Mouse (Mus musculus) stomach, embryonic 16.5 days (tissue): ENCODE results near the gene Wdfy1. TPM values are rescaled to one million over a fixed set of nuclear protein-coding genes. Genes with fewer than 3 reads are reported as not detected.
A peak's percentile ranks its signal among the peaks of the same experiment; 100 is the strongest.

Experiments
- ATAC-seq: fragments of 200-750 bp; cut with Nextera tagmentation; 2 replicates; pipeline ENCODE4 v1.8.0; 2017; ENCODE audit warnings: moderate number of reproducible peaks, moderate TSS enrichment; ENCODE audit not compliant: insufficient read depth, low FRiP score
- H3K27ac ChIP-seq: fragments of 300-500 bp; sonication (generic); 2 replicates; pipeline ENCODE4 v1.5.1; 2014; ENCODE audit warnings: low read length
- H3K27me3 ChIP-seq: fragments of 300-500 bp; sonication (generic); 2 replicates; pipeline ENCODE4 v1.6.1; 2014; ENCODE audit warnings: low read length, control low read depth, mixed read lengths; ENCODE audit not compliant: control insufficient read depth, insufficient read depth
- H3K36me3 ChIP-seq: fragments of 300-500 bp; sonication (generic); 2 replicates; pipeline ENCODE4 v1.6.1; 2014; ENCODE audit warnings: low read length; ENCODE audit not compliant: control insufficient read depth, insufficient read depth
- H3K4me1 ChIP-seq: fragments of 300-500 bp; sonication (generic); 2 replicates; pipeline ENCODE4 v1.6.1; 2014; ENCODE audit warnings: low read length, control low read depth, mixed read lengths; ENCODE audit not compliant: control insufficient read depth, insufficient read depth
- H3K4me2 ChIP-seq: fragments of 300-500 bp; sonication (generic); 2 replicates; pipeline ENCODE4 v1.6.1; 2014; ENCODE audit warnings: low read depth, low read length, mixed read lengths
- H3K4me3 ChIP-seq: fragments of 300-500 bp; sonication (generic); replicated peaks from 2 replicates; pipeline ENCODE4 v1.5.1; 2014; ENCODE audit warnings: mild to moderate bottlenecking, low read length
- H3K9ac ChIP-seq: fragments of 300-500 bp; sonication (generic); 2 replicates; pipeline ENCODE4 v1.6.1; 2014; ENCODE audit warnings: low read length
- H3K9me3 ChIP-seq: fragments of 300-500 bp; sonication (generic); replicated peaks from 2 replicates; pipeline ENCODE4 v1.6.1; 2016; ENCODE audit warnings: low read length, control low read depth; ENCODE audit not compliant: control insufficient read depth
- WGBS: fragments of 180-500 bp; shearing (Covaris S2); extraction: QIAGEN DNeasy Blood & Tissue Kit; methylation state at CpG from one replicate; pipeline ENCODE4 v1.1.7; 2014; 5-methylcytosine and 5-hydroxymethylcytosine counted together
- polyA plus RNA-seq: library from polyadenylated mRNA; unstranded; fragments of >200 nt; fragmentation: Nextera tagmentation; extraction: Ambion mirVana; gene quantifications from 2 replicates; pipeline ENCODE4 v1.2.1, GENCODE M21; 2015

Wdfy1 gene
- polyA plus RNA-seq, 1 experiment from 2014 or later, result 41.8 TPM

- no peak for ATAC-seq
- 88% methylated on average over 7 of the region's 7 CpGs for WGBS
- H3K27me3 ChIP-seq, result no peaks in the 10 kb centered on the region
- H3K9ac ChIP-seq, result no peak overlapping the region
- no peak overlapping the region for H3K27ac ChIP-seq
- H3K36me3 ChIP-seq, result 0 out of 2 replicates have a peak, but pooled peaks cover 2% of the 10 kb centered on the region
- no peak overlapping the region for H3K4me2 ChIP-seq
- no peaks in the 10 kb centered on the region for H3K9me3 ChIP-seq
- 0 out of 2 replicates have a peak, but pooled peaks cover 3% of the 10 kb centered on the region for H3K4me1 ChIP-seq
- H3K4me3 ChIP-seq, result no peak overlapping the region
These were observed 33.0 kb downstream of the Wdfy1 start for GRCm38 (mm10) chr1:79742949-79743348.

DNA sequence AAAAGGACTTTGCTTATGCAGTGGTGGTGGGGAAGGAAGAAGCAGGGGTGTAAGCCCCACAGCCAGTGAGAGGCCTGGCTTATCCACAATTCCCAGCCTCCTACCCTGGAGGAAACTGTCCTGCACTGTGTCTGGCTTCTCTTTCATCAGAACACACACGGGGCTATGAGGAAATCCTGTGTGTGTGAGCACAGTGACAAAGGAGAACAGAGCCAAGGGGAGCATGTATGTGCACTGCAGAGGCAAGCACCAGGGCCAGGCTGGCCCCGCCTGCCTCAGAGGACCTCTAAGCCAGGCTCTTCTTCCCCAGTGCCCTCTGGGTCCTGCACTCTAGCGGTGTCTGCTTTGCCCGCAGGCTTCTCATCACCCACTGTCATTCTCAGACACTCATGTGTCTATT, 34.9 kb downstream of the Wdfy1 start:
- ATAC-seq, result no peak
- Histone ChIP-seq H3K4me3 (no peak overlapping the region), H3K36me3 (0 out of 2 replicates have a peak, but pooled peaks cover 3% of the 10 kb centered on the region), H3K4me1 (0 out of 2 replicates have a peak, but pooled peaks cover 3% of the 10 kb centered on the region), H3K9ac (no peak overlapping the region), H3K27ac (no peak overlapping the region), H3K9me3 (no peaks in the 10 kb centered on the region), H3K4me2 (no peak overlapping the region), H3K27me3 (no peaks in the 10 kb centered on the region)
- WGBS, result 62% methylated on average over 4 of the region's 4 CpGs

- Histone ChIP-seq H3K27me3 (no peaks in the 10 kb centered on the region), H3K36me3 (0 out of 2 replicates have a peak, but pooled peaks cover 3% of the 10 kb centered on the region), H3K4me2 (no peak overlapping the region), H3K4me1 (0 out of 2 replicates have a peak, but pooled peaks cover 3% of the 10 kb centered on the region), H3K9ac (no peak overlapping the region), H3K9me3 (no peaks in the 10 kb centered on the region), H3K27ac (no peak overlapping the region), H3K4me3 (no peak overlapping the region)
- no peak for ATAC-seq
- WGBS, result 90% methylated on average over 2 of the region's 2 CpGs
These were observed 36.2 kb downstream of the Wdfy1 start for GRCm38 (mm10) chr1:79739726-79740125.

DNA sequence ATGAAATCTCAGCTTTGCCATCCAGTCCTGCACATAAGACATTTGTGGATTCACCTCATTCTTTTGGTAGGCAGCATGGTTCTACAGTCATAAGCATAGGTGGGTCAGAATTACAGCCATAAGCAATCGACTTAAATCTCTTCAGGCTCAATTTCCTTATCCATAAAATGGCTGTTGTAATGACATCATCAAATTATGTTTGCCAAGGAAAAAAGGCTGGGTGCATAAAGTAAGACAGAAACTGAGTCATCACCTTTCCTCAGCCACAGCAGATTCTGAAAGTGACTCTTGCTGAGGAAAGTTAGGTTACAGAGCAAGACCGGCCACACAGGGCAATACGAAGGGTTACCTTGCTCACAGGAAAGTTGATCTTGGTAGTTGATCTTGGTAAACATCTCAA, 39.5 kb downstream of the Wdfy1 start:
- 0 out of 2 replicates have a peak, but pooled peaks cover 3% of the 10 kb centered on the region for H3K4me1 ChIP-seq
- H3K9me3 ChIP-seq, result no peaks in the 10 kb centered on the region
- ATAC-seq, result no peak
- H3K9ac ChIP-seq, result no peak overlapping the region
- no peaks in the 10 kb centered on the region for H3K27me3 ChIP-seq
- no peak overlapping the region for H3K4me2 ChIP-seq
- no peak overlapping the region for H3K4me3 ChIP-seq
- no peak overlapping the region for H3K27ac ChIP-seq
- WGBS, result 83% methylated on average over 3 of the region's 3 CpGs
- 0 out of 2 replicates have a peak, but pooled peaks cover 3% of the 10 kb centered on the region for H3K36me3 ChIP-seq

GRCm38 (mm10) chr1:79734794-79735193, 41.1 kb downstream of the Wdfy1 start:
- H3K9me3 ChIP-seq, result no peaks in the 10 kb centered on the region
- H3K9ac ChIP-seq, result no peak overlapping the region
- H3K36me3 ChIP-seq, result 0 out of 2 replicates have a peak, but pooled peaks cover 3% of the 10 kb centered on the region
- H3K4me3 ChIP-seq, result no peak overlapping the region
- 0 out of 2 replicates have a peak, but pooled peaks cover 3% of the 10 kb centered on the region for H3K4me1 ChIP-seq
- WGBS, result 83% methylated on average over 5 of the region's 5 CpGs
- H3K27me3 ChIP-seq, result no peaks in the 10 kb centered on the region
- no peak overlapping the region for H3K27ac ChIP-seq
- no peak for ATAC-seq
- H3K4me2 ChIP-seq, result no peak overlapping the region

GRCm38 (mm10) chr1:79714152-79714923, 61.6 kb downstream of the Wdfy1 start:
- Histone ChIP-seq H3K4me2 (no peak overlapping the region), H3K9ac (no peak overlapping the region), H3K36me3 (no peaks in the 10 kb centered on the region), H3K4me1 (0 out of 2 replicates have a peak, but pooled peaks cover 4% of the 10 kb centered on the region), H3K9me3 (no peaks in the 10 kb centered on the region), H3K27ac (no peak overlapping the region), H3K4me3 (no peak overlapping the region), H3K27me3 (no peaks in the 10 kb centered on the region)
- no peak for ATAC-seq
- whole genome bisulfite sequencing, result 81% methylated on average over 13 of the region's 13 CpGs

DNA sequence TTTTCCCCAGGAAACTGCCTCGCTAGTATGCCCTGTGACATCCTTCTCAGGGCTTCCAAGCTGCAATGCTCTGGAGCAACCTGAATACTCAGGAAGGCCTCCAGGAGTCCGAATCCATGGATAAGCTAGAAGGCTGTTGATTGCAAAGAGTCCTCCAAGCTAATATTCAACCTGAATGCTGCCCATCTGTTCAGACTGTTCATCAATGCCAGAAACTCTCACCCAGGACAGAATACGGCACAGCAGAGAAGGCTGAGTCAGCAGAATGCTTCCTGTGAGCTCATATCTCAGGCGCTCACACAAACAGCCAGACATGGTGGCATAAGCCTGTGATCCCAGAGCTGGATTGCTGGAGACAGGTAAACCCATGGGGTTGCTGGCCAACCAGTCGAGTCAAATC, 62.9 kb downstream of the Wdfy1 start:
- H3K27me3 ChIP-seq, result no peaks in the 10 kb centered on the region
- 90% methylated on average over 5 of the region's 5 CpGs for WGBS
- H3K27ac ChIP-seq, result no peak overlapping the region
- H3K36me3 ChIP-seq, result no peaks in the 10 kb centered on the region
- no peak overlapping the region for H3K4me3 ChIP-seq
- ATAC-seq, result no peak
- H3K9me3 ChIP-seq, result no peaks in the 10 kb centered on the region
- no peak overlapping the region for H3K4me2 ChIP-seq
- H3K9ac ChIP-seq, result no peak overlapping the region
- 0 out of 2 replicates have a peak, but pooled peaks cover 4% of the 10 kb centered on the region for H3K4me1 ChIP-seq

DNA sequence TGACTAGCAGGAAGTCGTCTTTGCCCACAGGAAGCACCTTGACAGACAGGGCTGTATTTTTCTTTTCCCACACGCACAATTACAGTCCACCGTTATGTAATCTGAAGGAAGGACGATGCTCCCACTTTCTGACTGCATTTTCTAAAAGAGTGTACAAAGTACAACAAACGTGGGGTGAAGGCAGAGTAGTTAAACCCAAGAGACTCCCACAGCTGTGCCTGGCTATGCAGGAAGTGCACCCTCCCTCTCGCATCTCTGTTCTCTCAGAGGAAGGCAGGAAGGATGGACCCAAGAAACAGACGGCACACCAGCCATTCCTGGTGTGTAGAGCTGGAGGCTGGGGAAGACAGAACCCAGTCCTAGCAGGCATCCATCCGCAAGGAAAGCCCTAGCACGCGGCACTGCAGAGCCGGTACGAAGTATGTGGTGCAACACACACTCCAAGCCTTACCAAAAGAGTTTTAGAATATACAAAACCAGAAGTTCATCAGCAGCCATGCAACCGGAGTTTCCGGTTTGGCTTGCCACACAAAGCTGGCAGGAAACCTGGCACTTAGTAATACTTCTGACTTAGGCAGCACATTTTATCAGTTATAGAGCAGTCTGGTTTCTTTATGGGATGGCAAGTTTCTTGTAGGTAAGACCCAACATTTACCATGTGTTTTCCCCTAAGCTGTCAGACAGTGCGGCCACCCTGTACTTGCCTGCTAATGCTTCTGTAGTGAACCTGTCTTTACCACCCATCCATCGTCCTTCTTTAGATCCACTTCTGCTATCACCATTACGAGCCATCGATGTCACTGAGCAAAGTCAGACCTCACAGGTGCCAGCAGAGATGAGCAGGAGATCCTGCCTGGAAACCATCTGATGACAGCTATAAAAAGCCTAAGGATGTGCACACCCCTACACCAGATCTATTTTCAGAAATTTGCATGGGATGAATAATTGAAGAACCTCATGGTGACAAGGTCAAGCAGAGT, 64.5 kb downstream of the Wdfy1 start:
- no peaks in the 10 kb centered on the region for H3K27me3 ChIP-seq
- ATAC-seq, result no peak
- no peaks in the 10 kb centered on the region for H3K36me3 ChIP-seq
- H3K4me3 ChIP-seq, result no peak overlapping the region
- 0 out of 2 replicates have a peak, but pooled peaks cover 4% of the 10 kb centered on the region for H3K4me1 ChIP-seq
- no peak overlapping the region for H3K4me2 ChIP-seq
- peak overlapping the region; percentile 60 for H3K27ac ChIP-seq
- 70% methylated on average over 18 of the region's 18 CpGs for WGBS
- H3K9ac ChIP-seq, result no peak overlapping the region
- H3K9me3 ChIP-seq, result no peaks in the 10 kb centered on the region
